9 mouse cellular contexts compared by ENCODE assay signal in the genomic region with DNA sequence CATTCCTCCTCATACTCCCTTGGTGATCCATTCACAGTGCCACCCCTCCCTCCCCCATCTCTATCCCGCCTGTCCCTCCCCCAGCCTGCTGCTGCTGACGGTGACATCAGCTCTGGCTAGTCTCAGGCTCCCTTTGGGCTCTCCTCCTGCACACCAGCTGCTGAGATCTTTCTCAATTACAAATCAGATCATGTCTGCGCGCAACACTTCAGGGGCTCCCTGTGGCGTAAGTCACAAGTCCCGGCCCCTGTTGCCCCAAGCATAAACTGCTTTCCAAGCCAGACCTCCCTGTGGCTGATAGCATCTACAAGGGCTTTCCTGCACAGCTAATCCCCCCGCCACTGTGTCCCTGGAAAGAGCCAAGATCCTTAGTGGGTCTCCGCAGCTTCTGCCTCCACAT.
DNase-seq lines count a peak whose midpoint lies in the region; ATAC-seq lines count a peak whose summit lies in the region.
"Had no signal": no experiment of that assay in that cellular context is flagged by ENCODE, and none has a peak within 500 bp of the region (broad histone marks: within the 10 kb centered on the region; RNA-seq: fewer than 3 reads in every experiment).

No protein-coding gene starts in this region.

- peak; percentile 13 to 45 for DNase-seq in layer of hippocampus, adult 18-20 months (ENCODE audit: low spot score in 2 of 2)
- DNase-seq in layer of hippocampus, postnatal 10 days (ENCODE audit: low spot score in 2 of 2): no peak
- peak; percentile 76 for DNase-seq in embryonic facial prominence, embryonic 14.5 days (ENCODE audit: low spot score)
- peak; percentile 61 for DNase-seq in hindbrain, embryonic 11.5 days (ENCODE audit: low spot score)
- no peak for DNase-seq in testis, postnatal 10 days (ENCODE audit: low spot score)
- no peak for DNase-seq in cerebellum, adult 8-10 months
- DNase-seq: kidney, postnatal 25 days; liver, postnatal 0 days had no signal

- H3K27ac ChIP-seq in embryonic facial prominence, embryonic 14.5 days (replicated peaks; ENCODE audit: low read depth, low read length): no peak overlapping the region
- peak overlapping the region; percentile 48; the same call in 1 of the 2 replicates for H3K27ac ChIP-seq in hindbrain, embryonic 11.5 days (ENCODE audit: low read depth, low read length)
- 0 out of 2 replicates have a peak overlapping the region, but pooled peaks have one; percentile 27 for H3K27ac ChIP-seq in midbrain, embryonic 15.5 days

- H3K9ac ChIP-seq in embryonic facial prominence, embryonic 14.5 days (ENCODE audit: low read depth, low read length): no peak overlapping the region
- no peak overlapping the region for H3K9ac ChIP-seq in hindbrain, embryonic 11.5 days (ENCODE audit: low read depth, low read length)
- no peak overlapping the region for H3K9ac ChIP-seq in midbrain, embryonic 15.5 days
- H3K9ac ChIP-seq: liver, postnatal 0 days had no signal

- H3K27me3 ChIP-seq in embryonic facial prominence, embryonic 14.5 days (replicated peaks; ENCODE audit: control insufficient read depth, insufficient read depth, low read length): no peaks in the 10 kb centered on the region
- H3K27me3 ChIP-seq in hindbrain, embryonic 11.5 days (ENCODE audit: control insufficient read depth, insufficient read depth, low read length): no peaks in the 10 kb centered on the region
- no peaks in the 10 kb centered on the region for H3K27me3 ChIP-seq in midbrain, embryonic 15.5 days (replicated peaks)

- no peak overlapping the region for H3K4me2 ChIP-seq in embryonic facial prominence, embryonic 14.5 days (ENCODE audit: low read depth, low read length)
- H3K4me2 ChIP-seq in hindbrain, embryonic 11.5 days (replicated peaks; ENCODE audit: low read depth, low read length): no peak overlapping the region
- H3K4me2 ChIP-seq in midbrain, embryonic 15.5 days: no peak overlapping the region

- H3K4me1 ChIP-seq in embryonic facial prominence, embryonic 14.5 days (ENCODE audit: control insufficient read depth, insufficient read depth, low read length): 0 out of 2 replicates have a peak, but pooled peaks cover 3% of the 10 kb centered on the region
- 0 out of 2 replicates have a peak, but pooled peaks cover 4% of the 10 kb centered on the region for H3K4me1 ChIP-seq in hindbrain, embryonic 11.5 days (replicated peaks; ENCODE audit: control insufficient read depth, insufficient read depth, low read length)
- H3K4me1 ChIP-seq in midbrain, embryonic 15.5 days: peaks cover 29% of the 10 kb centered on the region

- no peaks in the 10 kb centered on the region for H3K36me3 ChIP-seq in embryonic facial prominence, embryonic 14.5 days (ENCODE audit: control insufficient read depth, insufficient read depth, low read length)
- no peaks in the 10 kb centered on the region for H3K36me3 ChIP-seq in hindbrain, embryonic 11.5 days (ENCODE audit: control insufficient read depth, insufficient read depth, low read length)
- no peaks in the 10 kb centered on the region for H3K36me3 ChIP-seq in midbrain, embryonic 15.5 days (replicated peaks)

- WGBS in embryonic facial prominence, embryonic 14.5 days: 32% methylated on average over 8 of the region's 8 CpGs
- WGBS in hindbrain, embryonic 11.5 days: 39% methylated on average over 8 of the region's 8 CpGs
- WGBS in midbrain, embryonic 15.5 days: 16% methylated on average over 8 of the region's 8 CpGs

- H3K9me3 ChIP-seq in embryonic facial prominence, embryonic 14.5 days (ENCODE audit: control insufficient read depth, low read length): no peaks in the 10 kb centered on the region
- no peaks in the 10 kb centered on the region for H3K9me3 ChIP-seq in hindbrain, embryonic 11.5 days (ENCODE audit: control insufficient read depth, low read length)
- H3K9me3 ChIP-seq in midbrain, embryonic 15.5 days: no peaks in the 10 kb centered on the region

- ATAC-seq in embryonic facial prominence, embryonic 14.5 days (ENCODE audit: low read depth): peak; percentile 64; the same call in 1 of the 2 replicates
- peak; percentile 40; the same call in 1 of the 2 replicates for ATAC-seq in hindbrain, embryonic 11.5 days (ENCODE audit: low FRiP score)
- no peak for ATAC-seq in midbrain, embryonic 15.5 days (replicated peaks)
- ATAC-seq: liver, postnatal 0 days had no signal

- no peak overlapping the region for H3K4me3 ChIP-seq in embryonic facial prominence, embryonic 14.5 days (ENCODE audit: low read depth, low read length)
- H3K4me3 ChIP-seq in hindbrain, embryonic 11.5 days (ENCODE audit: low read depth, low read length): no peak overlapping the region
- no peak overlapping the region for H3K4me3 ChIP-seq in midbrain, embryonic 15.5 days

Comparison
In these comparisons a context has a peak if more than half of its experiments do, and no peak if none do; other contexts are left out.
1. DNase-seq: peak in layer of hippocampus, adult 18-20 months (2 of 2), embryonic facial prominence, embryonic 14.5 days (single experiment) and hindbrain, embryonic 11.5 days (single experiment); none in layer of hippocampus, postnatal 10 days (0 of 2), testis, postnatal 10 days (single experiment) and cerebellum, adult 8-10 months (single experiment).